Mouse (Mus musculus) intestine, embryonic 16.5 days (tissue): ENCODE data around the gene Btbd9. TPM values are rescaled to one million over a fixed set of nuclear protein-coding genes. Genes with fewer than 3 reads are reported as not detected.
A peak's percentile ranks its signal among the peaks of the same experiment; 100 is the strongest.

Experiments used
- ATAC-seq: fragments of 200-750 bp; cut with Nextera tagmentation; 2 replicates; pipeline ENCODE4 v1.8.0; 2017; ENCODE audit warnings: moderate TSS enrichment, moderate library complexity
- H3K27ac ChIP-seq: fragments of 300-500 bp; sonication (generic); 2 replicates; pipeline ENCODE4 v1.5.1; 2014; ENCODE audit warnings: mild to moderate bottlenecking, low read length
- H3K27me3 ChIP-seq: fragments of 300-500 bp; sonication (generic); replicated peaks from 2 replicates; pipeline ENCODE4 v1.6.1; 2014; ENCODE audit warnings: low read length, control low read depth, mixed read lengths; ENCODE audit not compliant: control insufficient read depth, insufficient read depth
- H3K36me3 ChIP-seq: fragments of 300-500 bp; sonication (generic); 2 replicates; pipeline ENCODE4 v1.6.1; 2014; ENCODE audit warnings: low read length, control low read depth; ENCODE audit not compliant: control insufficient read depth, insufficient read depth
- H3K4me1 ChIP-seq: fragments of 300-500 bp; sonication (generic); 2 replicates; pipeline ENCODE4 v1.6.1; 2014; ENCODE audit warnings: low read length, control low read depth, mixed read lengths; ENCODE audit not compliant: control insufficient read depth, insufficient read depth
- H3K4me2 ChIP-seq: fragments of 300-500 bp; sonication (generic); 2 replicates; pipeline ENCODE4 v1.6.1; 2014; ENCODE audit warnings: low read depth, low read length, control low read depth
- H3K4me3 ChIP-seq: fragments of 300-500 bp; sonication (generic); 2 replicates; pipeline ENCODE4 v1.5.1; 2014; ENCODE audit warnings: mild to moderate bottlenecking, low read length
- H3K9ac ChIP-seq: fragments of 300-500 bp; sonication (generic); 2 replicates; pipeline ENCODE4 v1.6.1; 2014; ENCODE audit warnings: low read depth, low read length
- H3K9me3 ChIP-seq: fragments of 300-500 bp; sonication (generic); 2 replicates; pipeline ENCODE4 v1.6.1; 2016; ENCODE audit warnings: low read length, control low read depth; ENCODE audit not compliant: control insufficient read depth
- WGBS: fragments of 180-500 bp; shearing (Covaris S2); extraction: QIAGEN DNeasy Blood & Tissue Kit; methylation state at CpG from one replicate; pipeline ENCODE4 v1.1.7; 2014; 5-methylcytosine and 5-hydroxymethylcytosine counted together
- polyA plus RNA-seq: library from polyadenylated mRNA; unstranded; fragments of >200 nt; fragmentation: Nextera tagmentation; extraction: Ambion mirVana; gene quantifications from 2 replicates; pipeline ENCODE4 v1.2.1, GENCODE M21; 2015

Gene Btbd9
- polyA plus RNA-seq, 1 experiment from 2014 or later: 51.6 TPM

GRCm38 (mm10) chr17:30210936-30211335 is 365.4 kb downstream of the Btbd9 start:
- H3K27me3 ChIP-seq: no peaks in the 10 kb centered on the region
- H3K4me2 ChIP-seq: no peak overlapping the region
- 0 out of 2 replicates have a peak, but pooled peaks cover 2% of the 10 kb centered on the region for H3K4me1 ChIP-seq
- peaks cover 5% of the 10 kb centered on the region; the same call in 1 of the 2 replicates for H3K36me3 ChIP-seq
- H3K9ac ChIP-seq: no peak overlapping the region
- H3K27ac ChIP-seq: no peak overlapping the region
- 95% methylated on average over 6 of the region's 6 CpGs for WGBS
- no peak overlapping the region for H3K4me3 ChIP-seq
- ATAC-seq: no peak
- no peaks in the 10 kb centered on the region for H3K9me3 ChIP-seq

- ATAC-seq: no peak
- WGBS: 93% methylated on average over 8 of the region's 8 CpGs
- H3K27me3 ChIP-seq: no peaks in the 10 kb centered on the region
- no peak overlapping the region for H3K4me2 ChIP-seq
- no peaks in the 10 kb centered on the region for H3K9me3 ChIP-seq
- peaks cover 5% of the 10 kb centered on the region; the same call in 1 of the 2 replicates for H3K36me3 ChIP-seq
- H3K27ac ChIP-seq: no peak overlapping the region
- no peak overlapping the region for H3K9ac ChIP-seq
- no peak overlapping the region for H3K4me3 ChIP-seq
- 0 out of 2 replicates have a peak, but pooled peaks cover 2% of the 10 kb centered on the region for H3K4me1 ChIP-seq
These were observed 366.0 kb downstream of the Btbd9 start for GRCm38 (mm10) chr17:30210262-30210661.

GRCm38 (mm10) chr17:30205062-30205825 is 371.0 kb downstream of the Btbd9 start:
- H3K36me3 ChIP-seq: peaks cover 4% of the 10 kb centered on the region; the same call in 1 of the 2 replicates
- peaks cover 18% of the 10 kb centered on the region for H3K4me1 ChIP-seq
- no peak overlapping the region for H3K9ac ChIP-seq
- H3K27ac ChIP-seq: no peak overlapping the region
- H3K9me3 ChIP-seq: no peaks in the 10 kb centered on the region
- ATAC-seq: no peak
- no peak overlapping the region for H3K4me3 ChIP-seq
- WGBS: 92% methylated on average over 17 of the region's 17 CpGs
- H3K4me2 ChIP-seq: no peak overlapping the region
- H3K27me3 ChIP-seq: no peaks in the 10 kb centered on the region

GRCm38 (mm10) chr17:30200283-30200682 is 376.0 kb downstream of the Btbd9 start:
- H3K27me3 ChIP-seq: no peaks in the 10 kb centered on the region
- H3K4me2 ChIP-seq: no peak overlapping the region
- H3K36me3 ChIP-seq: no peaks in the 10 kb centered on the region
- 70% methylated on average over 4 of the region's 4 CpGs for WGBS
- no peak overlapping the region for H3K4me3 ChIP-seq
- no peak overlapping the region for H3K9ac ChIP-seq
- ATAC-seq: no peak
- peaks cover 40% of the 10 kb centered on the region for H3K4me1 ChIP-seq
- no peak overlapping the region for H3K27ac ChIP-seq
- H3K9me3 ChIP-seq: no peaks in the 10 kb centered on the region

- Histone ChIP-seq H3K36me3 (no peaks in the 10 kb centered on the region), H3K9me3 (no peaks in the 10 kb centered on the region), H3K4me3 (no peak overlapping the region), H3K4me2 (no peak overlapping the region), H3K27ac (no peak overlapping the region), H3K4me1 (peaks cover 45% of the 10 kb centered on the region), H3K9ac (no peak overlapping the region), H3K27me3 (no peaks in the 10 kb centered on the region)
- 56% methylated on average over 13 of the region's 13 CpGs for WGBS
- no peak for ATAC-seq
These were observed 376.7 kb downstream of the Btbd9 start for GRCm38 (mm10) chr17:30199374-30200247.

- ATAC-seq: no peak
- Histone ChIP-seq H3K4me1 (peaks cover 39% of the 10 kb centered on the region), H3K4me3 (no peak overlapping the region), H3K9me3 (no peaks in the 10 kb centered on the region), H3K4me2 (no peak overlapping the region), H3K36me3 (no peaks in the 10 kb centered on the region), H3K27ac (no peak overlapping the region), H3K27me3 (no peaks in the 10 kb centered on the region), H3K9ac (no peak overlapping the region)
- 60% methylated on average over 10 of the region's 10 CpGs for WGBS
These were observed 377.9 kb downstream of the Btbd9 start for GRCm38 (mm10) chr17:30198422-30198821.

- Histone ChIP-seq H3K4me2 (no peak overlapping the region), H3K4me3 (no peak overlapping the region), H3K9ac (no peak overlapping the region), H3K27me3 (no peaks in the 10 kb centered on the region), H3K36me3 (no peaks in the 10 kb centered on the region), H3K27ac (no peak overlapping the region), H3K9me3 (no peaks in the 10 kb centered on the region), H3K4me1 (peaks cover 31% of the 10 kb centered on the region)
- ATAC-seq: no peak
- 69% methylated on average over 12 of the region's 12 CpGs for WGBS
These were observed 378.8 kb downstream of the Btbd9 start for GRCm38 (mm10) chr17:30197280-30198030.

- Histone ChIP-seq H3K4me1 (peaks cover 31% of the 10 kb centered on the region), H3K27me3 (no peaks in the 10 kb centered on the region), H3K27ac (0 out of 2 replicates have a peak overlapping the region, but pooled peaks have one; percentile 33), H3K4me2 (no peak overlapping the region), H3K4me3 (no peak overlapping the region), H3K36me3 (no peaks in the 10 kb centered on the region), H3K9me3 (no peaks in the 10 kb centered on the region), H3K9ac (no peak overlapping the region)
- 77% methylated on average over 17 of the region's 17 CpGs for WGBS
- ATAC-seq: no peak
These were observed 379.6 kb downstream of the Btbd9 start for GRCm38 (mm10) chr17:30196401-30197279.
